Mouse (Mus musculus): Measurements from ENCODE around the gene Dock2.

GRCm38 (mm10) chr11:34228758-34229364, 554.8 kb downstream of the Dock2 start:
- TF ChIP-seq POLR2A (IDR thresholded peaks at IDR 0.05; ENCODE audit: low read depth, low read length) (no peak), CTCF (IDR thresholded peaks at IDR 0.05; ENCODE audit: extremely low read depth, insufficient read depth, insufficient read length, insufficient replicate concordance) (peak; percentile 52; the same call in 1 of the 2 replicates)

Measured in spleen, adult 2 months (tissue).